Mouse (Mus musculus): ENCODE results near the gene Fcgr2b.

- TF ChIP-seq POLR2A (IDR thresholded peaks at IDR 0.05; ENCODE audit: borderline replicate concordance, extremely low read depth, low read depth, low read length) (no peak), CTCF (IDR thresholded peaks at IDR 0.05; ENCODE audit: insufficient read depth, low read length) (no peak)
Observed at GRCm38 (mm10) chr1:171017468-171018158, 41.3 kb upstream of the Fcgr2b start.
